Mouse (Mus musculus): ENCODE measurements at regions not wholly inside any gene's neighbourhood (a gene's known extent, or its start where the extent isn't known, plus 50 kb on each side); places are given as distances from the start of the nearest gene placed in this dataset.

DNA sequence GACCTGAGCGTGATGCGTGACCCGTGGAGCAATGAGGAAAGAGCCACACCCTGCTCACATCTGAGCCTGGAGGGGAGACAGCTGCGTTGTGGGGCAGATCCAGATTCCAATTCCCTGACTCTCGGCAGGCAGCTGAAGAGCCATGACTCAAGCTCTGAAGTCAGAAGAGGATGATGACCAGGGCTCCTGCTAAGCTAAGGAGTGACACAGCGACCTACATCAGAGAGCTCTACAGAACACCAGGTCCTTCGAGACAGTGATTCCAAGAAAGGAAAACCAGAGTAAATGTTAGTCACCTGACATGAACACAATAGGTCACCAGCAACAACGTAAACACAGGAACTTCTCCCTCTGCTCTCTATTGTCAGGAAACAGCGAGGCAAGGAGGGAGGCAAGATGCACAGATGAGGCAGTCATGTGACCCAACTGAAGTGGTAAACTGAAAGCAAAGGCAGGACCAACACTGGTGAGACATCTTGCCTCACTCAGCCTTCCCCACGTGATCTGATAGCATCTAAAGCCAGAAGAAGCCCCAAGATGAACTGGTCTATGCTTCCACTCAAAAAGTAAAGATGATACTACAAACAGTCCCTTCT is 444.2 kb upstream of the Gm19410 start:
- DNase-seq (ENCODE audit: low spot score), result no peak

DNA sequence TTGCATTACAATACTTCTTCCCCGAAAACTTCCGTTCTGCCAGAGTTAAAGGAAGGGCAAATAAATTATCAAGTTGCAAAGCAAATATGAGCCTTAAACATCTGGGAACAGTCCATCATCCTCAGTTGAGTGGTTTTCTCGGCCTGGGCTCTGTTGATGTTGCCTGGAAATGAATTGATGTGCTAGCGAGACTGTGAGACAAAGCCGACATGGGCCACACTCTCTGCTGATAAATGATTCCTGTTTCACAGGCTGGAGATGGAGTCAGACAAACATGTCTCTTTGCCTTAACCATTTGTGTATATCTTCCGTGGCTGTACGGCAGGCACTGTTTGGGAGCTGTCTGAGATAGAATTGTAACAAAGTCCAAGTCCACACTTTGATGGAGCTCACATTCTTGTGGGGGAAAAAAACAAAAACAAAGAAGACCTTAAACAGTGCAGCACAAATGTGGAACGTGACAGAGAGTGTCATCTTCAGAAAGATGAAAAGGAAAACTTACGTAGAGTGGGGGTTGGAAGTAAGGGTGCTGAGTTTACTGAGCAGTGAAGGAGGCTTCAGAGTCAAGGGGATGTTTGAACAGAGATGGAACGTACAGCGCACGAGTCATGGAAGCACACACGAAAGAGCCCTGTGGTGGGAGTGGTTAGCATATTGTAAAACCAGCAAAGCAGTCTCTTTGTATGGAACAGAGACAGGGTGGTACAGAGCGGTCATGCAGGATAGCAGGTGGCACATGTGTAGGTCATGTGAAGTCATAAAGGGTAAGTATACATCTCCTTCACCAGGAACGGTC is 442.2 kb upstream of the Gm19410 start:
- DNase-seq (ENCODE audit: low spot score), result no peak

Measured in ovary, adult 18-20 months (tissue).